Mouse (Mus musculus): ENCODE results near the gene Hist1h2ak. TPM values are rescaled to one million over a fixed set of nuclear protein-coding genes. Genes with fewer than 3 reads are reported as not detected.
"Not testable (repeated sequence)": the region's sequence is repeated elsewhere in the genome, so short reads cannot be mapped to it uniquely, and the experiment has no call there.

The Hist1h2ak gene
- polyA plus RNA-seq, 1 experiment from 2014 or later: not detected

GRCm38 (mm10) chr13:21734010-21734905, 19.4 kb downstream of the Hist1h2ak start:
- TF ChIP-seq CTCF (IDR thresholded peaks at IDR 0.05): peak; percentile 92
- in situ Hi-C loops (cut with MboI; ENCODE audit: low pct_unique_long_range_greater_than_20kb): loop anchor here (10.0 kb wide), 1 partner anchor 301 kb away; the partner anchor contains the start of genes Hist1h2ah and Hist1h2bk
- ATAC-seq: peak; percentile 70
- POLR2A ChIA-PET: interaction anchor here (1.7 kb wide), 1 partner anchor 15 kb away, joined by 5 read pairs; no protein-coding TSS in a partner anchor
- peak; percentile 63 for DNase-seq (ENCODE audit: low read depth, low spot score)
- CTCF ChIA-PET: interaction anchor here (0.7 to 1.3 kb wide), 4 partner anchors 10 to 16 kb away, joined by 3 to 4 read pairs (median 4); partner anchors contain the start of gene Hist1h2bm
- H3K27me3 ChIP-seq: no peaks in the 10 kb centered on the region

- DNase-seq (ENCODE audit: low read depth, low spot score) (no peak), ATAC-seq (no peak)
- peak; percentile 10 for TF ChIP-seq CTCF (IDR thresholded peaks at IDR 0.05)
- ChIA-PET CTCF (interaction anchor here (0.7 to 1.3 kb wide), 4 partner anchors 9 to 15 kb away, joined by 3 to 4 read pairs (median 4); partner anchors contain the start of gene Hist1h2bm), POLR2A (interaction anchor here (1.1 kb wide), 1 partner anchor 15 kb away, joined by 3 read pairs; no protein-coding TSS in a partner anchor)
- no peaks in the 10 kb centered on the region for H3K27me3 ChIP-seq
- in situ Hi-C loops (cut with MboI; ENCODE audit: low pct_unique_long_range_greater_than_20kb): loop anchor here (10.0 kb wide), 1 partner anchor 301 kb away; the partner anchor contains the start of genes Hist1h2ah and Hist1h2bk
Observed at GRCm38 (mm10) chr13:21733466-21733865, 20.2 kb downstream of the Hist1h2ak start.

GRCm38 (mm10) chr13:21729544-21729943, 24.1 kb downstream of the Hist1h2ak start:
- DNase-seq (ENCODE audit: low read depth, low spot score): no peak
- ChIA-PET CTCF (no interaction called here), POLR2A (no interaction called here)
- in situ Hi-C loops (cut with MboI; ENCODE audit: low pct_unique_long_range_greater_than_20kb): loop anchor here (10.0 kb wide), 1 partner anchor 545 kb away; no protein-coding TSS in a partner anchor
- TF ChIP-seq CTCF (IDR thresholded peaks at IDR 0.05): no peak
- ATAC-seq: no peak
- no peaks in the 10 kb centered on the region for H3K27me3 ChIP-seq

GRCm38 (mm10) chr13:21727948-21728572, 25.6 kb downstream of the Hist1h2ak start:
- no peak for DNase-seq (ENCODE audit: low read depth, low spot score)
- in situ Hi-C loops (cut with MboI; ENCODE audit: low pct_unique_long_range_greater_than_20kb): loop anchor here (10.0 kb wide), 1 partner anchor 543 kb away; no protein-coding TSS in a partner anchor
- POLR2A ChIA-PET: interaction anchor here (0.6 kb wide), 1 partner anchor 16 kb away, joined by 4 read pairs; no protein-coding TSS in a partner anchor
- H3K27me3 ChIP-seq: no peaks in the 10 kb centered on the region
- CTCF ChIA-PET: no interaction called here
- ATAC-seq: no peak
- TF ChIP-seq CTCF (IDR thresholded peaks at IDR 0.05): no peak

- no peaks in the 10 kb centered on the region for H3K27me3 ChIP-seq
- peak; percentile 23 for TF ChIP-seq CTCF (IDR thresholded peaks at IDR 0.05)
- ATAC-seq (no peak), DNase-seq (ENCODE audit: low read depth, low spot score) (no peak)
- ChIA-PET POLR2A (no interaction called here), CTCF (interaction anchor here (0.9 to 1.2 kb wide), 2 partner anchors 11 kb away, joined by 3 read pairs; no protein-coding TSS in a partner anchor)
- in situ Hi-C loops (cut with MboI; ENCODE audit: low pct_unique_long_range_greater_than_20kb): loop anchor here (10.0 kb wide), 1 partner anchor 538 kb away; no protein-coding TSS in a partner anchor
Observed at GRCm38 (mm10) chr13:21722993-21723836, 30.4 kb downstream of the Hist1h2ak start.

GRCm38 (mm10) chr13:21722373-21722925, 31.2 kb downstream of the Hist1h2ak start:
- peak; percentile 19 for ATAC-seq
- TF ChIP-seq CTCF (IDR thresholded peaks at IDR 0.05): no peak
- in situ Hi-C loops (cut with MboI; ENCODE audit: low pct_unique_long_range_greater_than_20kb): loop anchor here (10.0 kb wide), 1 partner anchor 538 kb away; no protein-coding TSS in a partner anchor
- CTCF ChIA-PET: interaction anchor here (0.9 kb wide), 1 partner anchor 11 kb away, joined by 3 read pairs; no protein-coding TSS in a partner anchor
- no peaks in the 10 kb centered on the region for H3K27me3 ChIP-seq
- POLR2A ChIA-PET: no interaction called here
- no peak for DNase-seq (ENCODE audit: low read depth, low spot score)

GRCm38 (mm10) chr13:21721757-21722372, 31.8 kb downstream of the Hist1h2ak start, which contains the start of gene Hist1h2bm:
TSS of gene Hist1h2bm (plus strand) at chr13:21722044.
- POLR2A ChIA-PET, H3K27me3 ChIP-seq: not testable (repeated sequence)
- CTCF ChIA-PET: interaction anchor here (1.2 to 1.7 kb wide), 3 partner anchors 11 to 16 kb away, joined by 4 read pairs; no protein-coding TSS in a partner anchor
- DNase-seq (ENCODE audit: low read depth, low spot score) (peak; percentile 89), ATAC-seq (peak; percentile 94)
- in situ Hi-C loops (cut with MboI; ENCODE audit: low pct_unique_long_range_greater_than_20kb): loop anchor here (10.0 kb wide), 1 partner anchor 537 kb away; no protein-coding TSS in a partner anchor

GRCm38 (mm10) chr13:21721107-21721756, 32.4 kb downstream of the Hist1h2ak start:
- TF ChIP-seq CTCF (IDR thresholded peaks at IDR 0.05): peak; percentile 30
- POLR2A ChIA-PET: interaction anchor here (0.6 to 0.8 kb wide), 2 partner anchors 59 to 1861 kb away, joined by 3 to 4 read pairs; partner anchors contain the start of gene Hist1h1b
- CTCF ChIA-PET: interaction anchor here (1.2 to 1.7 kb wide), 3 partner anchors 10 to 16 kb away, joined by 4 read pairs; no protein-coding TSS in a partner anchor
- in situ Hi-C loops (cut with MboI; ENCODE audit: low pct_unique_long_range_greater_than_20kb): loop anchor here (10.0 kb wide), 1 partner anchor 536 kb away; no protein-coding TSS in a partner anchor
- not testable (repeated sequence) for DNase-seq (ENCODE audit: low read depth, low spot score); H3K27me3 ChIP-seq
- ATAC-seq: peak; percentile 3

Measured in Patski (cell line).